Mouse (Mus musculus): Measurements from ENCODE around the gene Tex9.

GRCm38 (mm10) chr9:72418443-72418842, 73.6 kb downstream of the Tex9 start:
- TF ChIP-seq CTCF (conservative IDR thresholded peaks at IDR 0.05; ENCODE audit: insufficient read depth, insufficient read length, low read depth, low read length) (no peak), POLR2A (IDR thresholded peaks at IDR 0.05; ENCODE audit: low read depth, low read length) (no peak)

Measured in kidney, adult 2 months (tissue).